Mouse (Mus musculus): Measurements from ENCODE around the gene Usp27x. TPM values are rescaled to one million over a fixed set of nuclear protein-coding genes. Genes with fewer than 3 reads are reported as not detected.
A peak's percentile ranks its signal among the peaks of the same experiment; 100 is the strongest.

The Usp27x gene
- polyA plus RNA-seq, 1 experiment from 2014 or later, result 0.74 TPM

DNA sequence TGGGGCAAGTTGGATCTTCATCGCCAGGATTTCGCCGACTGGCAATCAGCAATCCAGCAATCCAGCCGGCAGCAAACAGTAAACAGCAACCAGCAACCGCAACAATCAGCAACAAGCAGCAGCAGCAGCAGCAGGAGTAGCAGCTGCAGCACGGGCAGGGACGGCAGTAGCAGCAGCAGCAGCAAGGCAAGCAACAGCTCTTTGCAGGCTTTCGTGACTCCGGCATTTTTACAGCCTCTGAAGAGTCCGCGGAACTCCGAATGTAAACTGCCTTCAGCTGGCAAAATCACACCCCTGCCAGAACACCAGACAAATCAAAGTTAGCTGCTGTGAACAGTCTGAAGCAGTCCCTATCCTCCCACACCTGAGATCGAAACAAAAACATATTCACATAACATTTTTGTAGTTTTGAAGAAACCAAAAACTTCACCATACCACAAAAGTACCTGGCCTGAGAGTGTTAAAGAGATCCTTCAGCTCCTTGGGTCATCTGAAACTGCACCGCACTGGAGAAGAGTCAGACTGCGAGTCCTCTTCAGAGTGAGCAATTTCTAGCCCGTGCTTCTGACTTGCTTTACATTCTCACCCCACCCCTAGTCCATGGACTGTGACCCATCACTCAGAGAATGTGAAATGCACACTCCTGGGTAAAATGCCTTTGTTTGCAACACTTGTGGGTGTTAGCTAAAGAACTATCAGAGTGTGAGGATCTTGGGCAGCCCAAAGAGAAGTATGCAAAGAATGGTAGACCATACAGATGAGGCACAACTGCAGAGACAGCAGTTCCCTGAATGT, 36.8 kb upstream of the Usp27x start:
- WGBS, result 49% methylated on average over 16 of the region's 16 CpGs

DNA sequence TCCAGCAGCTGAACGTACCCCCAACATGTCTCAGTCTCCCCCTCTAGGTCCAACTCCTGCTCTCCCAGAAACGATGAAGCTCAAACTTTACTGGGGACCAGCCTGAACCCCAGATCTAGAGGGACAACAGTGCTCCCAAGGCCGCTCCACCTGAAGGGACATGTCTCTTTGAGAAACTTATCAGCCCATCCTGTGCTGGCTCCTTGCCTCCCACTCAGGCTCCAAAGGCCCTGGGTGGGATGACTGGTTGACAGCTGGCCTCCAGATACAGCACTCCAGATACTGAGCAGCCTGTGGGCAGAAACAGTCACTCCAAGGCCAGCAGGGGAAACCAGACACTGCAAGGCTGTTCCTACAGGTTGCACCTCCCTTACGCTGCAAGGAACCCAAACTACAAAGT, 956 bp upstream of the Usp27x start:
- 43% methylated on average over 4 of the region's 4 CpGs for WGBS
- TF ChIP-seq CTCF (IDR thresholded peaks at IDR 0.05; ENCODE audit: low read depth), result no peak
- no peaks in the 10 kb centered on the region for H3K36me3 ChIP-seq (ENCODE audit: insufficient read depth, low read length)
- peak overlapping the region; percentile 86 for H3K4me2 ChIP-seq (ENCODE audit: low read length)
- peak overlapping the region; percentile 65; the same call in 1 of the 2 replicates for H3K27ac ChIP-seq
- 0 out of 2 replicates have a peak overlapping the region, but pooled peaks have one; percentile 65 for H3K9ac ChIP-seq (ENCODE audit: low read depth, low read length)
- H3K27me3 ChIP-seq (ENCODE audit: insufficient read depth, low read length), result no peaks in the 10 kb centered on the region
- ATAC-seq (replicated peaks; ENCODE audit: low FRiP score, low read depth) (peak; percentile 57; the same call in 1 of the 2 replicates), DNase-seq (ENCODE audit: low spot score) (peak; percentile 9)
- H3K9me3 ChIP-seq (replicated peaks; ENCODE audit: low read length), result no peaks in the 10 kb centered on the region
- H3K4me3 ChIP-seq (replicated peaks; ENCODE audit: low read depth, low read length), result peak overlapping the region; percentile 54
- H3K4me1 ChIP-seq (replicated peaks; ENCODE audit: insufficient read depth, low read length), result no peaks in the 10 kb centered on the region

More for the DNA sequence above, 36.8 kb upstream of the Usp27x start:
- H3K27ac ChIP-seq, result no peak overlapping the region
- no peaks in the 10 kb centered on the region for H3K4me1 ChIP-seq (replicated peaks; ENCODE audit: insufficient read depth, low read length)
- ATAC-seq (replicated peaks; ENCODE audit: low FRiP score, low read depth) (no peak), DNase-seq (ENCODE audit: low spot score) (no peak)
- peak overlapping the region; percentile 35 for H3K4me2 ChIP-seq (ENCODE audit: low read length)
- no peak overlapping the region for H3K9ac ChIP-seq (ENCODE audit: low read depth, low read length)
- no peak for TF ChIP-seq CTCF (IDR thresholded peaks at IDR 0.05; ENCODE audit: low read depth)
- no peaks in the 10 kb centered on the region for H3K27me3 ChIP-seq (ENCODE audit: insufficient read depth, low read length)
- no peaks in the 10 kb centered on the region for H3K36me3 ChIP-seq (ENCODE audit: insufficient read depth, low read length)
- H3K9me3 ChIP-seq (replicated peaks; ENCODE audit: low read length), result no peaks in the 10 kb centered on the region
- no peak overlapping the region for H3K4me3 ChIP-seq (replicated peaks; ENCODE audit: low read depth, low read length)

DNA sequence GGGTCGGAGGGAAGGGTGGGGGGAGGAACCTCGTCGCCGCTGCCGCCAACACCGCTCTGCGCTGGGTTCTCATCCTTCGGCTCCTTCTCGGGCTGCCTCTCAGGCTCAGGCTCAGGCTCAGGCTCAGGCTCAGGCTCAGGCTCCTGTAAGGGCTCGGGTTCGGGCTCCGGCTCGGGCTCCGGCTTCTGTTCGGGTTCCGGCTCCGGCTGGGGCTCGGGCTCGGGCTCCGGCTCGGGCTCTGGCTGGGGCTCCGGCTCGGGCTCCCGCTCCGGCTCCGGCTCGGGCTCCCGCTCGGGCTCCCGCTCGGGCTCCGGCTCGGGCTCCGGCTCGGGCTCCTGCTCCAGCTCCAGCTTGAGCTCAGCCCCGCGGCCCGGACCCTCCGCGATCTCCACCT, 311 bp downstream of the Usp27x start:
- Histone ChIP-seq H3K4me1 (replicated peaks; ENCODE audit: insufficient read depth, low read length) (no peaks in the 10 kb centered on the region), H3K4me3 (replicated peaks; ENCODE audit: low read depth, low read length) (peak overlapping the region; percentile 54), H3K9me3 (replicated peaks; ENCODE audit: low read length) (no peaks in the 10 kb centered on the region), H3K27ac (peak overlapping the region; percentile 65), H3K4me2 (ENCODE audit: low read length) (peak overlapping the region; percentile 86), H3K27me3 (ENCODE audit: insufficient read depth, low read length) (no peaks in the 10 kb centered on the region), H3K36me3 (ENCODE audit: insufficient read depth, low read length) (no peaks in the 10 kb centered on the region), H3K9ac (ENCODE audit: low read depth, low read length) (peak overlapping the region; percentile 65)
- no peak for TF ChIP-seq CTCF (IDR thresholded peaks at IDR 0.05; ENCODE audit: low read depth)
- ATAC-seq (replicated peaks; ENCODE audit: low FRiP score, low read depth), result peak; percentile 43; the same call in 1 of the 2 replicates
- peak; percentile 1 for DNase-seq (ENCODE audit: low spot score)
- 40% methylated on average over 35 of the region's 40 CpGs for WGBS

DNA sequence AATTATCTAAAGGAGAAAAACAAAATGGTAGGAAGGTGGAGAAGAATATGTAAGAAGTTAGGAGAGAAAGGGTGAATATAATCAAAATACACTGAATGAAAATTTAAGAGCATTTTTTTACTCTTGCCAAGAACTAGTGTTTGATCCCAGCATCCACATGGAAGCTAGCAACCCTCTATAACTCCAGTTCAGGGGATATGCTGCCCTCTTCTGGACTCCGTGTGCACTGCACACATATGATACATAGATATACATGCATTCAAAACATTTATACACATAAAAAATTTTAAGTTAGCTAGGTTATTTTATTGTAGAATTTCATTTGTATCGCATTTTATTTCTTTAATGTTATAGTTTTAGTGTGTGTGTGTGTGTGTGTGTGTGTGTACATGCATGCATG, 50.2 kb downstream of the Usp27x start:
- no peaks in the 10 kb centered on the region for H3K36me3 ChIP-seq (ENCODE audit: insufficient read depth, low read length)

DNA sequence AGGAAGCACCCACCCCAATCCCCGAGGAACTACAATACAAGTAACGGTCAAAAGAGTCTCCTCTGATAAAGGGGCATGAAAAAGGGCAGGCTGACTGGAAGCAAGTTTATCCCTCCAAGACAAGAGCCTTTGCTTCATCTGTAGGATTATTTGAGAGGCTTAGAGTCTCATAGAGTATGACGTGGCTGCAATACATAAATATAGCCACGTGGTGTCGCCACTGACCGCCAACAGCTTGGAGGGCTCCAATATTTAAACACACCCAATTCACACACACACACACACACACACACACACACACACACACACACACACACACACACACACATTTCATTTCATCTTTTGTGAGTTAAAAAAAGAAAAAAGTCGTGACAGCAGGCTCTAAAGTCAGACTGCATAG, 53.3 kb downstream of the Usp27x start:
- H3K27me3 ChIP-seq (ENCODE audit: insufficient read depth, low read length), result no peaks in the 10 kb centered on the region
- 15% methylated on average over 7 of the region's 7 CpGs for WGBS
- DNase-seq (ENCODE audit: low spot score), result peak; percentile 37

More for the DNA sequence above, 50.2 kb downstream of the Usp27x start:
- 42% methylated on average over 2 of the region's 2 CpGs for WGBS
- no peak overlapping the region for H3K4me3 ChIP-seq (replicated peaks; ENCODE audit: low read depth, low read length)
- no peak for DNase-seq (ENCODE audit: low spot score)
- no peak overlapping the region for H3K4me2 ChIP-seq (ENCODE audit: low read length)
- H3K4me1 ChIP-seq (replicated peaks; ENCODE audit: insufficient read depth, low read length), result no peaks in the 10 kb centered on the region
- no peak overlapping the region for H3K9ac ChIP-seq (ENCODE audit: low read depth, low read length)
- no peaks in the 10 kb centered on the region for H3K9me3 ChIP-seq (replicated peaks; ENCODE audit: low read length)
- peak; percentile 40; the same call in 1 of the 2 replicates for TF ChIP-seq CTCF (IDR thresholded peaks at IDR 0.05; ENCODE audit: low read depth)
- H3K27me3 ChIP-seq (ENCODE audit: insufficient read depth, low read length), result no peaks in the 10 kb centered on the region
- no peak overlapping the region for H3K27ac ChIP-seq
- no peak for ATAC-seq (replicated peaks; ENCODE audit: low FRiP score, low read depth)

More for the DNA sequence above, 53.3 kb downstream of the Usp27x start:
- Histone ChIP-seq H3K4me3 (replicated peaks; ENCODE audit: low read depth, low read length) (no peak overlapping the region), H3K4me1 (replicated peaks; ENCODE audit: insufficient read depth, low read length) (no peaks in the 10 kb centered on the region), H3K36me3 (ENCODE audit: insufficient read depth, low read length) (no peaks in the 10 kb centered on the region), H3K4me2 (ENCODE audit: low read length) (no peak overlapping the region), H3K27ac (no peak overlapping the region), H3K9ac (ENCODE audit: low read depth, low read length) (no peak overlapping the region), H3K9me3 (replicated peaks; ENCODE audit: low read length) (no peaks in the 10 kb centered on the region)
- ATAC-seq (replicated peaks; ENCODE audit: low FRiP score, low read depth), result no peak
- TF ChIP-seq CTCF (IDR thresholded peaks at IDR 0.05; ENCODE audit: low read depth), result peak; percentile 71

Other genes starting within 250 kb of the Usp27x start
- 12.5 and 13.7 TPM in 2 replicates for gene Clcn5, start 56.5 kb downstream of the Usp27x start, polyA plus RNA-seq (2015; fragmentation: Nextera tagmentation; extraction: Ambion mirVana)
- 0.04 TPM in 1 of 2 replicates, not detected in the other for gene Foxp3, start 197.8 kb upstream of the Usp27x start, polyA plus RNA-seq (2015; fragmentation: Nextera tagmentation; extraction: Ambion mirVana)
- 1.4 and 1.6 TPM in 2 replicates for gene Ppp1r3f, start 198.5 kb upstream of the Usp27x start, polyA plus RNA-seq (2015; fragmentation: Nextera tagmentation; extraction: Ambion mirVana)
- 27.8 and 29.2 TPM in 2 replicates for gene Ccdc22, start 229.7 kb upstream of the Usp27x start, polyA plus RNA-seq (2015; fragmentation: Nextera tagmentation; extraction: Ambion mirVana)
- gene Cacna1f, start 231.3 kb upstream of the Usp27x start, polyA plus RNA-seq (2015; fragmentation: Nextera tagmentation; extraction: Ambion mirVana), result 0.04 TPM in 1 of 2 replicates, not detected in the other